Mouse (Mus musculus) CH12.LX (cell line): ENCODE measurements around the gene Fcgr4.

Experiments
- CTCF ChIP-seq, 2 experiments: IDR thresholded peaks in 1 of 2; conservative IDR thresholded peaks in 1 of 2; 2 replicates each; pipeline ENCODE4 v1.5.1; 2011 to 2012; ENCODE audit warnings: low read depth in 2 of 2, low read length in 2 of 2, improper control_type of control experiment in 1 of 2, inconsistent platforms in 1 of 2, mild to moderate bottlenecking in 1 of 2, moderate library complexity in 1 of 2
- JUND ChIP-seq: conservative IDR thresholded peaks from 2 replicates; pipeline ENCODE4 v1.6.1; 2011; ENCODE audit warnings: low read depth, low read length, improper control_type of control experiment
- POLR2A ChIP-seq: IDR thresholded peaks from 2 replicates; pipeline ENCODE4 v1.6.1; 2011; ENCODE audit warnings: low read depth, mild to moderate bottlenecking, improper control_type of control experiment, low read length
- POLR2AphosphoS2 ChIP-seq: IDR thresholded peaks from 2 replicates; pipeline ENCODE4 v1.6.1; 2011; ENCODE audit warnings: low read depth, low read length, improper control_type of control experiment
- USF2 ChIP-seq: conservative IDR thresholded peaks from 2 replicates; pipeline ENCODE4 v1.6.1; 2011; ENCODE audit warnings: low read depth, low read length, improper control_type of control experiment
- ZNF384 ChIP-seq: IDR thresholded peaks from 2 replicates; pipeline ENCODE4 v1.6.1; 2012; ENCODE audit warnings: low read depth, low read length, improper control_type of control experiment, inconsistent platforms

DNA sequence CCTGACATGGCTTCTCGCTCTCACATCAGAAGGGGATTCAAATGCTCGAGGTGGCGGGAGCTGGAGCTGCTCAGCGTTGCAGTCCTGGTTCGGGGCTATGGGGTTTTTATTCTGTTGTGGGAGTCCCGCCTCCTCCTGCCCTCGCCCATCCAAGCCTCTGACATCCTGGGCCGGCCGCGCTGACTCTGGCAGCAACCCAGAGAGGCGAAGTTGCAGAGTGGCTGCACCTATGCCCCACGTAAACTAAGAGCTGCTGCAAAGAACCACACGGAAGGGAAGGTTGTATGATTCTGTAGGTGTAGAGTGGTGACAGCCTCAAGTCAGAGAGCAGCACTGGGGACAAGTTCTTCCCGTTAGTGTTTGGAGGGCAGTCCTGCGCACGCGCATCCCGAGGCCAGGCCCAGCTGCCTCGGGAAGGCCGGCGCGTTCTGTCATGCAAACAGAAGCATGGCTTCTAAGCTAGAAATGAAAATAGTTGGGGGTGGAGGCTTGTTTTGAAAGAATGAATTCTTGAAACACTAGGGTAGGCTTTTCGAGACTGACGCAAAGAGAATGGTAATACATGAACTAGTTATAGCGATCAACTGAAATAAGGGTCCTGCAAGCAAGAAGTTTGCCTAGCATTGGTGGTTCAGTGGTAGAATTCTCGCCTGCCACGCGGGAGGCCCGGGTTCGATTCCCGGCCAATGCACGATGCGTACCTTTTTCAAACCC is 25.8 kb downstream of the Fcgr4 start:
- TF ChIP-seq POLR2A = peak; percentile 54; the same call in 1 of the 2 replicates
- TF ChIP-seq CTCF (conservative IDR thresholded peaks at IDR 0.05 in 1 of 2, IDR thresholded peaks at IDR 0.05 in 1 of 2; ENCODE audit: low read depth in 2 of 2, low read length in 2 of 2) = no peak
- TF ChIP-seq USF2 = no peak
- TF ChIP-seq ZNF384 = no peak
- TF ChIP-seq POLR2AphosphoS2 = no peak
- TF ChIP-seq JUND = no peak
